Mouse (Mus musculus) heart, adult 2 months (tissue): ENCODE data around the gene Irf5.

Experiments
- CTCF ChIP-seq: fragments of 200-600 bp; IDR thresholded peaks from 2 replicates; pipeline ENCODE4 v1.8.1; 2022; ENCODE audit warnings: antibody characterized with exemption, mild to moderate bottlenecking, moderate library complexity
- POLR2A ChIP-seq: fragments of 200-500 bp; IDR thresholded peaks from 2 replicates; pipeline ENCODE4 v1.6.1; 2011; ENCODE audit warnings: mild to moderate bottlenecking, low read depth, low read length, control low read depth; ENCODE audit not compliant: insufficient read depth

- no peak for TF ChIP-seq POLR2A
- TF ChIP-seq CTCF, result no peak
Measured at GRCm38 (mm10) chr6:29485951-29486350, 40.5 kb upstream of the Irf5 start.
